Mouse (Mus musculus) CD4-positive helper T cell, adult 2 months (primary cell): ENCODE results near the gene Cdk13.

Experiments
- DNase-seq: peaks from one replicate; pipeline ENCODE4 v3.0.0-alpha.2; 2012; ENCODE audit warnings: low read depth, missing footprints, low spot score

The Cdk13 gene

DNA sequence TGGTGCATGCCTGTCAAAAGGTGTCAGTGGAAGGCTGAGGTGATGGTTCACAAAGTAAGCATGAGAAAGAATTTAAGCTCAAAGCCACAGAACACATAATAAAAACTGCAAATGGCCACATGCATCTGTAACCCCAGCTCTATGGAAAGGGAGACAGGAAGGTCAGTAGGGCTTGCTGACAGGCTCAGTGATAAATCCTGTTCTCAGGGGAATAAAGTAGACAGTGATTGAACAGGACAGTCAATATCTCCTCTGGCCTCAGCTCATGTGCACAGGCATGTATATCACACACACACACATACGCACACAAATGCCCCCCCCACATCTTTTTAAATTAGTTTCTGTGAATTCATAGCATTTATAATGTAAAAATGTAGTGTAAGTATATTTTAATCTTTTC, 42.5 kb downstream of the Cdk13 start:
- DNase-seq = no peak

DNA sequence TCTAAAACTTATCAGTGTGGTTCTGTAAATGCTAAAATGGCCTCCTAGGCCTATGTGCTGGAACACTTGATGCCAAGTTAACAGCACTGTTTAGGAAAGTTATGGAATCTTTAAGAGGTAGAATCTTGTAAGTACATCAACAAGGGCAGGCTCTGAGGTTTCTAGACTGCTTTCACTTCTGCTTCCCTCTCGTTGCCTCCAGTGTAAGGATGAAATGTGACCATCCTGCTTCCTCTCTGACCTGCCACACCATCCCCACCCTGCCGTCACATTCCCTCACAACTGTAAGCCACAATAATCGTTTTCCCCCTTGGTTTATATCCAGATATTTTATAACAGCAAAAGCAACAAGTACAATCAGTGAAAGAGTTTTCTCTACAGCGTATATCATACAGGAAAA, 49.9 kb downstream of the Cdk13 start:
- DNase-seq = no peak

DNA sequence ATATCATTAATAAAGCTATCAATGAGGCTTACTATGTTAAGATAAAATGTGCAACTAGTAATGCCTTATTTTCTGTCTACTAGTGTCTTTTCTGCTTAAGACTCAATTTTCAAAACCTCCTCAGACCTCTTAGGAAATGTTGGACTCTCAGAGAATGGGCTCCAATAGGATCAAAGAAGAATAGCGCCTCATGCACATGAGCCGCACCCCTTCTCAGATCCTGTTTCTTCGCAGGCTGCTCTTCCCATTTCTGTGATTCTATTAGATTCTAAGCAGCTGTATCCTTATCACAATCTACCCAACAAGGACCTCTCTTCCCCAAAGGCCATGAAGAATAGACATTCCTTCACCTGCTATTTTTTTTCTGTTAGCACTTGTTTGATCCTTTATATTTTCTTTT, 76.1 kb downstream of the Cdk13 start:
- no peak for DNase-seq

DNA sequence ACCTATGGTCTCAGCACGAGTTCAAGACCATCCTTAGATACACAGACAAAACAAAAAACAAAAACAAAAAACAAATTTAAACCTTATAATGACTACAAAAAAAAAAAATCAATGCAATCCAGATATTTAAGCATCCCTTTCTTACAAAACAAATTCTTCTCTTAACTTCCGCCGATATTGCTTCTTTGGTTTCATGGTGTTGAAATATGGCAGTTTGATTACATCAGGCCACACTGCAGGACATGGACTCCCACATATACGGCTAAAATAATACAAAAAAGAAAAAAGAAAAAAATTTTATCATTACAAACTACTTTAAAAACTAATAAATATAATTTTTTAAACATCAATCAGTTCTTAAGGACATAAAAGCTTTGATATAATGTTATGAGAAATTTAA, 77.0 kb downstream of the Cdk13 start:
- no peak for DNase-seq

DNA sequence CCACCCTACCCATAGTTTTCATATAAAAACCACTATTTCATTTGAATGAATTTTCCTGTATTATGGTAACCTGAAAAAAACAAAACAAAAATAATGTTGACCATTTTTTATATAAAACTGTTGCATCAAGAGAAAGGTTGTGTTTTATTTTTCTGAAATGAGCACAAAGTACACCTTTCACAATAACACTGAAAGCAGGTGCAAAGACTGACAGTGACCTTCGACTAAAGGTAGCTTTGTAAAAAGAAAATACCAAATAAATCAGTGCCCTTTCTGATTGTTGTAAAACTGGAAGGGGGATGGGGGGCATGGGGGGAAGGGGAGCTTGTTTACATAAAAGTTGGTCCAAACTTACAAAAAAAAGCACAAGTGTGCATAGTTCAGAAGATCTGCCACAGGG, 87.5 kb downstream of the Cdk13 start:
- DNase-seq = no peak

DNA sequence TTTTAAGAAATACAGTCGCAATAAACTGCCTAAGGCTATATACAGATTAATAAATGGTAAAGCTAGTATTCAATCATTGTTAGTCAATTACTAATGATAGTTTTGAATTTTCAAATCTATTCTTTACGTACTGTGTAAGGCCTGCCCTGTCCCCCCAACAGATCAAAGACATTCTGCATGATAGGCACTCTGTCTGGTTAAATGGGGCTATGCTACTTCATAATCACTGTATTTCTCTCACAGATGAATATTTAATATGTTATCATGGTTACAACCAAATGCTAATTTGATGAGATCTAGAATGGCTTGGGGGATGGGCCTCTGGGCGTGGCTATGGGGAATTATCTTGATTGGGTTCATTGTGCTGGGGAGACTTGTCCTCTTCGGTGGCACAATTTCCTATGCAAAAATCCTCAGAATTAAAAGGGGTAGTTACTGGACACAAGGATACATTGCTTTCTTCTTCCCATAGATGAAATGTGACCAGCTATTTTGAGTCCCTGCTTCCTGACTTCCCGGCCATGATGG, 96.0 kb downstream of the Cdk13 start:
- DNase-seq = no peak

DNA sequence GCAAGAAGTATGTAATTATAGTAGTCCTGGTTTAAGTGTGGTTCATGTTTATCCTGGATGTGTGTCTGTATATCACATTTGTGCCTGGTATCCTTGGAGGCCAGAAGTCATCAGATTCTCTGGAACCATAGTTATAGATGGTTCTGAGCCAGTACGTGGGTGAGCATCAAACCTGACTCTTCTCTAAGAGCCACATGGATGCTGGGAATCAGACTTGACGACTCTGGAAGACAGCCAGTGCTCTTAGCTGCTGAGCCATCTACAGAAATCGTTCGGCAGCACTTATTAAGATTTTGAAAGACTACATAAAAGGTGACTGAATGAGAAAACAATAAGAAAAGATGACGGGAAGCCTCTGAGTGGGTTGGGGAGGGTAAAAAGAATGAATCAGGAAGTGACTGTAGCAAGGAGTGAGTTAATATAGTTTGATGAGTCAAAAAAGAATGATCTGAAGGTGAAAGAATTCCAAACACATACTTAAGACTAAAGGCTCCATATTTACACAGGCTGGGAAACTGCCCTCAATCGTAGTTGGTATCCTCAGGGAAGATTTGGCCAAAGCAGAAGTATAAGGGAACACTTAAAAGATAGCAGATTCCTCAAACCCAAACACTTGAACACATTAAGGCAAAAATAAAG, 99.6 kb downstream of the Cdk13 start:
- no peak for DNase-seq

DNA sequence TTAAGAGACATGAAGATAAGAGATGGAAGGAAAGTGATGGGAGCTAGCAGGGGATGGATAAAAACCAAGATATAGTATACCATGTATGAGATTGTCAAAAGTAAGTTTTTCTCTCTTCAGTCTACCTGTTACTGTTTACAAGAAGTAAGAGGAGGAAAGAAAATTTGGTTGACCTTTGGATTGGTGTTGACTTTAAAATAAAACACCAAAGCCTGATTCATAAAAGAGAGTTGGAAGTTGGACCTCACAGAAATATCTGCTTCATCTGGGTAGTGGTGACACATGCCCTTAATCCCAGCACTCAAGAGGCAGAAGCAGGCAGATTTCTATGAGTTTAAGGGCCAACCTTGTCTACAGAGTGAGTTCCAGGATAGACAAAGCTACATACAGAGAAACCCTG, 102.6 kb downstream of the Cdk13 start:
- DNase-seq = no peak

DNA sequence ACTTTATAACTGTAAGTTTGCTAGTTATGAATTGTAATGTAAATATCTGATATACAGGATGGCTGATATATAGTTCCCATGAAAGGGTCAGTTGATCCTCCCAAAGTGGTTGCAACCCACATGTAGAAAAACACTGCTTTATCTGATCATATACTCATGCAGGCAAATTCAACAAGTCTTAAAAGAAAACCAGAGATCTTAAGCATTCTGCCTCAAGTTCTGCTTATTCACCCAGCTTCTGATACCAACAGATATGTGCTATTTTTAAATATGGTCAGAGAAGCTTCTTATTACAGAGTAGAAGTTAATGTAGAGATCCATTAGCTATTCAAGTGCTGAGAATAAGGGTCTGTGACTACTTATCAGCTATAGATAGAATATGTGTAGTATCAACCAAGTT, 103.6 kb downstream of the Cdk13 start:
- DNase-seq = no peak

DNA sequence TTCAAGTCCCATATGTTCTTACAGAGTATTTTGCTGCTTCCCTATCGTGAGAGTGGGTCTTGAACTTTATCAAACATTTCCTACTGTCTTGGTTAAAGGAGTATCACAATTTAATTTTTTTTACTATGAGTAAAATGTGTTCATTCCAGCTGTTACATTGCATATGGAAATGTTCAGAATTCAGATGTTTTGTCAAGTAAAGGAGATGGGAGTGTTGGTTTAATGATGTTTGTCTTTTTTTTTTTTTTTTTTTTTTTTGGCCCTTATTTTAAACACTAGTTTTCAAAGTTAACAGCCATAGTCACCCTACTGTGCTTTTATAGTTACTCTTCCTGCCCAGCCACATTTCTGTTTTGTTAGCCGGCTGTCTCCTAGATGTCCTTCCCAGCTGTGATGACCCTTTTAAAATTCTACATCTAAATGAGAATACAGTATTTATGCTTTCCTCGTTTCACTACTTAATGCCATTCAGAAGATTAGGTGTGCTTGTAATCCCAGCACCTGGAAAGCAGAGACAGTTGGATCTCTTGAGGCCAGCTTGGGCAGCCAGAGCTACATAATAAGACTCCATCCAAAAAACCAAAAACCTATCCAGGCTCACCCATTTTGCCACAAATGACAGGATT, 104.7 kb downstream of the Cdk13 start:
- DNase-seq = no peak

DNA sequence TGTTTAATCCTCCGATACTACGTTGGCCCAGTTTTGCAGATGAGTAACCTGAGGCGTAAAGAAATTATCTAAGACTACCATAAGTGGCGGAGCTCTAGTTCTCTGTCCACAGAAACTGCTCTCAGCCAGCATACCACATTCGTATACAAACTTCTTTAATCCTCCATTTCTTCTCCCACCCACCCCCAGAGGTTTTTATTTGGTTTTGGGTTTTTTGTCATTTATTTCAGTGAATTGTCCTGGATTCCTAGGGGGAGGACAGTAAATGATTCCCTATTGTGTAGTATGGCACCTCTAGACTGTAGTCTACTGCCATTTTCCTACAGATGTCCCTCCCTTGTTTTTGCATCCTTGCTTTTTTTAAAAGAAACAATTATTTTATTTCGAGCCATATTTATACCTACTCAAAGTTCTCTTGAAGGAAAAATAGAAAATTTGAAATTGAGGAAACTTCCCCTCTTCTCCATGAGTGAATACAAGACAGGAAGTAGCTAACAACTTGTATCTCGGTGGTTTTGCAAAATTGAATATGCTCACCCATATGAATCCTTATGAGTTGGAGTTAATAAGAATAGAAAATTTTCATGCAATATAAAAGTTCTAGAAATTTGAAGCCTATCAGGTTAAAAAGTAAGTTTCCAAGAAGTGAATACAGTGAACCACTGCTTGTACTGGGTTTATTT, 108.9 kb downstream of the Cdk13 start:
- DNase-seq = peak; percentile 18

DNA sequence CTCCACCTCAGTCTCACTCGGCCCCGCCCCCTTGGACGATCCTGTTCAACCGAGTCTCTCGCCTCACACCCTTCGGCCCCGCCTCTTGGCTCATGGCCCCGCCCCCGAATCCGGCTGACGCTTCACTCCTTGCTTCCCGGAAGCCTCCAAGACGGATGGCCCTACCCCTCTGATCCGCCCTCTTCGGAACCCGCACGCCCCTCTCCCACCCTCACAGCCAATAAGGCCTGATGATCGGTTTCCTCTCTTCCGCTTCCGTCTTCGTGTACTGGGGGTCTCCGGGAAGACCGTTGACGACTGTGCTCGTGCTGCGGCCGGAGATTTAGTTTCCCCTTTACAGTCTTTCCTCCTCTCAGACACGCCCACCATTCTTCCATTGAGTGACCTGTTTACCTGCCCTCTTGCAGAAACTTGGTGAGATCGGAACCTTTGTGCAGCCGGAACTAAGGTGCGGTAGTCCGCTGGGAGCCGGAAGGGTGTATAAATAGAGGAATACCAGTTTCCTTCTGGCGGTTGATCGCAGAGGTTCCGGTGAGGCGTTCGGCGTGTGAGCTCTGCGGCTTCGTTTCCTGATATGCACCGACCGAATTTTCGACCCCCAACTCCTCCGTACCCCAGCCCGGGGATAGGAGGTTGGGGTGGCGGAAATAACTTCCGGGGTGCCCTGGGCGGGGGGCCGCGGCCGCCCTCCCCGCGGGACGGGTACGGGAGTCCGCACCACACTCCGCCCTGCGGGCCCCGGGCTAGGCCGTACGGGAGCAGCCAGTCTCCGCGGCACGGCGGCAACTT, 109.8 kb downstream of the Cdk13 start, which contains the start of the genes Mplkip and Sugct:
Gene Mplkip, plus strand, starts transcription at position 282 of the 789 bp plus-strand sequence.
Gene Sugct, minus strand, starts transcription at position 643 of the 789 bp plus-strand sequence.
- peak; percentile 100 for DNase-seq

DNA sequence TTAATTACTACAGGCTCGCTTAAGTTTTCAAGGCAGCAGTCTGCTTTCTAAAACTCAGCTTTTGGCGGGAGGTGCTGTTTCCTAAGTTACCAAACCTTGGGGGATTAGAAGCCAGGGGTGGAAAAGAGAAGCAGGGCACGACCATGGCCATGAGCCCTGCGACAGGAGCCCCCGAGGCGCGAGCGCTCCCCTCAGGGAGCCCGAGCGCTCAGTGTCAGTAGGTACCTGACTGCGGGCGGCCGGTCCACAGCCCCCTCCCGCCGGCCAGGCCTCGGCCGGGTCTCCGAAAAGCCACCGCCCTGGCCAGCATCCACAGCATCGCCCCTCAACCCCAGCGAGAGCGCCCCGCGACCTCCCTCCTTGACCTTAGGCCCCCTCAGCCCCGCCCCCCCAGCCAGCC, 110.5 kb downstream of the Cdk13 start:
- DNase-seq = no peak

DNA sequence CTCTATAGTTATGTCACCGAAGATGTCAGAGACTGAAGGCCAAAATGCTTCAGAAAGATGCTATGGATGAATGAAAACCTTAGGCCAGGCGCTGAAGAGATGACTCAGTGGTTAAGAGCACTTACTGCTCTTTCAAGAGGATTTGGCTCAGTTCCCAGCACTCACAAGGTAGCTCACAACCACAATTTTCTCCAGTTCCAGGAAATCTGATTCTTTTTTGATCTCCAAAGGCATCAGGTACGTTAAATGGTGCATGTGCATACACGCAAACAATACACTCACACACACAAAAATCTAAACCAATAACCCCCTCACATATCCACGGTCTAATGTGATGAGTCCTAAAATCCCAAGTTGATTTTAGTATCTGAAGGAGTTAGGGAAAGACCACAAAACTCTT, 111.1 kb downstream of the Cdk13 start:
- peak; percentile 60 for DNase-seq

DNA sequence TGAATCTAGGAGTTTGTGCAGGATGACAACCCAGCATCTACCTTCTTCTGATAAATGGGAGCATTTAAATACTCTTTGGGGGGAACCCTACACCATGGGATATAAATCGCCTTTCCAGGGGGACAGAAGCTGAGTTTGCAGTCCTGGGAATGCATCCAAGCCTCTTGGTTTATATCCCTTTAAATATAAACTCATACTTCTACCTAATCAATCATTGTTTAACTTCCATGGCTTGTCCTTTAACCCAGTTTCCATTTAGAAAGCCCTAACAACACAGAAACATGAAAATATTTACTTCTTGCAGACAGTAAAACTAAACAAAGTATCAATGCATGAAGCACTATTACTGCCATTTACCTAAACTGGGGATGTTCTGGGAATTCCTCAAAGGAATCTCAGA, 113.5 kb downstream of the Cdk13 start:
- DNase-seq = no peak

DNA sequence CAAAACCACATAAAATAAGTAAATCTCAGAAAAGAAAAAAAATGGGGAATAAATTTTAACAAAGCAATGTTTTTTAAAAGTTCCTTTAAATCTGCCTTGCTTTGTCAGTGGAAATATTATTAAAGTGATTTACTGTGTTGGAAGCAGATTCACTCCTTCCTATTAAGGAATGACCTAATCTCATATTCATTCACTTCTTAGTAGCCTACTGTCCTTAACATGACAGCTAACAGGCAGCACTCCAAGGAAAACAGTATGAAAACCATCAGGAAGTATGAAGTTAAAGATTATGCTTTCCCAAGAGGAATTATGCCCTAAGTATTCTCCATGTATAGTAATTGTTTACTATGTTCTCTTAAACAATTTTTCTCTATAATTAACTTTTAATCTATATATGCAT, 114.2 kb downstream of the Cdk13 start:
- DNase-seq = no peak

DNA sequence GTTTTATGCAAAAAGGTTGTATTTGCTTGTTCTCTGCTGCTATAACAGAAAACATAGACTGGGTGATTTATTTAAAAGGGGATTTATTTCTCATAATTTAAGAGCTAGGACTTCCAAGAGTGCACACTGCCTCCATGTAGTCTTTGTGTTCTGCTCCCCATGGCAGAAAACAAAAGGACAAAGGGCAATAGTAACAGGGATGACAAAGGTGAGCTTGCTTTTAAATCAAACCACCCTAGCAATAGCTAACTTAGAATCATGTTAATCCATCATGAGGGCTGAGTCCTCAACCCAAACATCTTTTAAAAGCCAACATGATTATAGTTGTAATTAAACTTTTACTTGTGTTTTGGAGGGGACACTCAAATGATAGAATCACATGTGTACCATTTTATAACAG, 115.4 kb downstream of the Cdk13 start:
- DNase-seq = no peak

DNA sequence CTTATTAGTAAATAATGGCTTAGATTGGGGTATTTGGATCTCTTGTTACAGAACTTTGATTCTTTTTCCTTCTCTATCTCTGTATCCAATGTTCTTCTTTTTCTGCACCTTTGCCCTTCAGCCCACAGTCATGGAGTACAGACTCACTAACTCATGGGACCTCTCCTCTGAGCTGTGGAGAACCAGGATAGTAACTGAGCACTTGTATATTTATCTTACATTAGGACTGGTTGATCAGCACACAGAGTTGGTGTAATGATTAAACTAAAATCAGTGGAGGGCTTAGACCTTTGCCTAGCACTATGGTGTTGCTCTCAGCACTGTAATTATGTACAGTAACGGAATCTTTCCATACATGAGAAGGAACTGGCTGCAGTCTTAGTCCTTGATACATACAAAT, 133.8 kb downstream of the Cdk13 start:
- no peak for DNase-seq

DNA sequence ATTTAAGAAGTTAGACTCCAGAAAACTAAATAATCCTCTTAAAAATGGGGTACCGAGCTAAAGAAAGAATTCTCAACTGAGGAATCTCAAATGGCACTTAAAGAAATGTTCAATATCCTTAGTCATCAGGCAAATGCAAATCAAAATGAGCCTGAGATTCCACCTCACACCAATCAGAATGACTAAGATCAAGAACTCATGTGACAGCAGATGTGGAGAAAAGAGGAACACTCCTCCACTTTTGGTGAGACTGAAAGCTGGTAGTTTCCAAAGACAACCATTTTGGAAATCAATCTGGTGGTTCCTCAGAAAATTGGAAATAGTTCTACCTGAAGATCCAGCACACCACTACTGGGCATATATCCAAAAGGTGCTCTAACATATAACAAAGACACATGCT, 137.5 kb downstream of the Cdk13 start:
- DNase-seq = no peak
